Mouse (Mus musculus) thymus, adult 2 months (tissue): ENCODE measurements around the gene Ppp2r5c.

Source experiments
- CTCF ChIP-seq: fragments of 200-500 bp; IDR thresholded peaks from 2 replicates; pipeline ENCODE4 v1.5.1; 2012; ENCODE audit warnings: mild to moderate bottlenecking, control low read depth, low read length, moderate library complexity, borderline replicate concordance; ENCODE audit not compliant: control insufficient read depth, poor library complexity, insufficient read depth; ENCODE audit errors: extremely low read depth
- POLR2A ChIP-seq: fragments of 200-500 bp; IDR thresholded peaks from 2 replicates; pipeline ENCODE4 v1.6.1; 2012; ENCODE audit warnings: mild to moderate bottlenecking, low read length, control low read depth, moderate library complexity; ENCODE audit not compliant: control insufficient read depth, poor library complexity, insufficient read depth; ENCODE audit errors: extremely low read depth

GRCm38 (mm10) chr12:110507714-110508297 is 60.9 kb downstream of the Ppp2r5c start:
- TF ChIP-seq POLR2A (no peak), CTCF (no peak)
